Mouse (Mus musculus) bone marrow macrophage, adult 2 months (primary cell): Measurements from ENCODE around the gene Abca3.

Experiments
- CTCF ChIP-seq: IDR thresholded peaks from 2 replicates; pipeline ENCODE4 v1.5.1; 2012; ENCODE audit warnings: low read depth, mild to moderate bottlenecking, low read length, moderate library complexity
- POLR2A ChIP-seq: IDR thresholded peaks from 2 replicates; pipeline ENCODE4 v1.6.1; 2012; ENCODE audit warnings: mild to moderate bottlenecking, low read depth, low read length, borderline replicate concordance

DNA sequence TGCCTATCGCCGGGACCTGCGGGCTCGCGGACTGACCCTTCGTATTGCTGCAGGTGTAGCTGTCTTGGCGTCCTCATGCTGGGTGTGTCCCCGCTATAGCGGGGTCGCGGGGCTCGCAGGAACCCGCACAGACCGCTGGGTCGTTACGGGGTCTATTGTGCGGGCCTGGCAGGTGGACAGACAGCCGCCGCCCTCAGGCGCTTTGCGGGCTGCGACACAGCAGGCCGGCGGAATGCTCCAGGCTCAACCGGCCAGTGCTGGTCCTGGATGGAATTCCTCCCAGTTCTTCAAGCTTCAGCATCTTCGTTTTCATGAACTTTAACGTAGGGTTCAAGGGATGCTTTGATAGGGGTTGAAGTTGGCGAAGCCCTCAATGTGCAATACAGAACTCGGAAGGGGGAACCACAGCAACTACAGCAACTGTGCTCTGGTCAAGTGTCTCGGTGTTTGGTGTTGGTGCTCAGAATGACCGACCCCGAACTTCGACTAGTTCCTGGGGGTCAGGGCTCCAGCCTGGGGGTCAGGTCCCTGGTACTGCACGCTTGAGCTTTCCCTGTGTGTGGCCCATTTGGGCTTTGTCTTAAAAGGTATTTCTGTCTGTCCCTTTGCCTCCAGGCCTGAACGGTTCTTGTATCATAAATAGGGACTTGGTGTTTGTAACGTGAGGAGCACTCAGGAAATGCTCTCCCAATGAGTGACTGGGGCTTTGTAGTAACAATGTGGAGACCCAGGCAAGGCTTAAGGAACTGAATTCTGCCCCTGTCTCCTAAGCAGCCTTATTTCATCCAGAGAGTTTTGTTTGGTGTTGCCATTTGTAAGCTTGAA lies 832 bp downstream of the Abca3 start:
- no peak for TF ChIP-seq CTCF
- no peak for TF ChIP-seq POLR2A
